Mouse (Mus musculus) erythroblast, embryonic 14.5 days (primary cell): ENCODE results near the gene Ica1.

Source experiments
- GATA1 ChIP-seq: IDR thresholded peaks from 2 replicates; pipeline ENCODE4 v1.6.1; 2012; ENCODE audit warnings: low read length, inconsistent platforms, mixed read lengths
- TAL1 ChIP-seq: IDR thresholded peaks from 3 replicates; pipeline ENCODE4 v1.6.1; 2012; ENCODE audit warnings: low read length, inconsistent platforms, mixed read lengths

DNA sequence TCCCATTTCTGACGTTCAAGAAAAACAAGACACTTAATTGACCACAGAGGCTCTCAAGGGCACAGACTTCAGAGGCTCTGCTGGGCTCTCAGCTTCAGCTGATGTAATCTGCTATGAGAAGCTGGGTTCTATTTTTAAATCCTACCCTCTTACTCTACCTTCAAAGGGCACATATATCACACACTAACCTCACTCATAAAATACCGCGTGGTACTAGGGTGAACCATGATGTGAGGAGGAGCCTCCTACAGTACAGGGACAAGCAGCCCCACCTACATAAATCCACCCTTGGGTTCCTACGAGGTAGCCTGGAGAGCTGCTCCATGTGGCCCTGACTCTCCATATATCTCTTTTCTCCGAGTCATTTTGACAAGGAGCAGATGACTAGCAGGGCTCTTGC, 45.8 kb downstream of the Ica1 start:
- no peak for TF ChIP-seq TAL1
- no peak for TF ChIP-seq GATA1
